ENCODE assay signal across 8 mouse cellular contexts in the genomic region with DNA sequence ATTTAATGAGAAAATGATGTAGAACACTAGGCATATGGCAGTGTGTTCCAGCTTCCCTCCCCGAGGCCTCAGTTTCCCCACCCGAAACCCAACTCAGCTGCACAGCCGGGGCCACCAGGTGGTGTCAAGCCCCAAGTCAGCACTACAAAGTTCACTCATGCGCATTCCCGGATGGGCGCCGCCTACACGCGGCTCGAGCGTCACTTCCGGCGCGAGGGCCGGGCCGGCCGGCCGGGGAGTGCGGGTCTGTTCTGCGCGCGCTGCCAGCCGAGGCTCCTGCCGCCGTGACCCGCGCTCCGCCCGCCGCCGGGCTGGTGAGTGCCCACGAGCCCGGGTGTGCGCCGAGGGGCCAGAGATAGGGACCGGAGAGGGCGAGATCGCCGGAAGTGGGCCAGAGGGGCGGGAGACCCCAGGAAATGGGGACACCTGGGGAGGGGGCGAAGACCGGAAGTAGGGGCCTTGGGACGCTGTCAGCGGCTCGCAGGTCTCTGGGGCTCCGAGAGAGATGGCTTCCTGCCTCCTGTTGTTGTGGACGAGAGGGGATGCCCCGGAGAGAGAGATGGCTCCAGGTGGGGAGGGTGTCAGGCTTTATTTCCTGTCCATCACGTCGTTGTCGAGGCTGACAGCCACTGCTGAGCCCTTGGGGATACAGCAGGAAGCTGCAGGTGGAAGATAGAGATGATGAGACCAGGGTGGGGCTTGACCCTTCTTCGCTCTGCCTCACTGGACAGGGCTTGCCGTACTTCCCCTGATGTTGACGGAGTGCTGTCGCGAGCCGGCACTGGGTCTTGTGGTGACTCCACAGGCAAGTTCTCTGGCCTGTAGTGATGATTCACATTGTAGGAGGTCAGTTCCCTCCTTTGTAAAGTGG. TPM values are rescaled to one million over a fixed set of nuclear protein-coding genes. Genes with fewer than 3 reads are reported as not detected.
DNase-seq lines count a peak whose midpoint lies in the region; ATAC-seq lines count a peak whose summit lies in the region.

A gene (plus strand): TSS at position 214 of the 871 bp plus-strand sequence.

- peak; percentile 92 for ATAC-seq in intestine, embryonic 14.5 days (replicated peaks; ENCODE audit: low FRiP score, low TSS enrichment, low read depth)

- intact Hi-C loops in left cerebral cortex, postnatal 14 days (cut with DNase I) = loop anchor here (2.0 kb wide), 1 partner anchor 116 kb away; no protein-coding TSS in a partner anchor

- DNase-seq in adipocyte (ENCODE audit: low spot score) = peak; percentile 90
- DNase-seq in embryo, embryonic 10 days (ENCODE audit: low spot score) = peak; percentile 91
- peak; percentile 82 for DNase-seq in gastrocnemius, postnatal 25 days
- DNase-seq in intestine, embryonic 14.5 days (ENCODE audit: low spot score) = peak; percentile 90
- peak; percentile 87 to 88 for DNase-seq in left cerebral cortex, postnatal 14 days (ENCODE audit: low spot score in 2 of 2)
- DNase-seq in mesoderm, embryonic 11.5 days (ENCODE audit: low read depth, low spot score) = peak; percentile 90
- DNase-seq in right cerebral cortex, postnatal 36 days (ENCODE audit: low spot score in 2 of 2) = peak; percentile 83 to 85
- peak; percentile 88 for DNase-seq in yolk sac, embryonic 10.5 days (ENCODE audit: low spot score)

- WGBS in intestine, embryonic 14.5 days = under 1% methylated on average over 57 of the region's 57 CpGs

- H3K27me3 ChIP-seq in intestine, embryonic 14.5 days (replicated peaks; ENCODE audit: control insufficient read depth, insufficient read depth, low read length) = no peaks in the 10 kb centered on the region

- H3K4me3 ChIP-seq in intestine, embryonic 14.5 days (ENCODE audit: low read depth, low read length) = peak within 1 kb of the TSS; percentile 75

- H3K4me1 ChIP-seq in intestine, embryonic 14.5 days (replicated peaks; ENCODE audit: control insufficient read depth, insufficient read depth, low read length) = peaks cover 8% of the 10 kb centered on the region; the same call in 1 of the 2 replicates

- peak within 1 kb of the TSS; percentile 80 for H3K9ac ChIP-seq in intestine, embryonic 14.5 days (ENCODE audit: low read length)

- H3K36me3 ChIP-seq in intestine, embryonic 14.5 days (ENCODE audit: control insufficient read depth, insufficient read depth, low read length) = peaks cover 3% of the 10 kb centered on the region

- H3K9me3 ChIP-seq in intestine, embryonic 14.5 days (ENCODE audit: control insufficient read depth, low read length) = no peaks in the 10 kb centered on the region

- peak within 1 kb of the TSS; percentile 95 for H3K4me2 ChIP-seq in intestine, embryonic 14.5 days (ENCODE audit: low read length)

- H3K27ac ChIP-seq in intestine, embryonic 14.5 days (ENCODE audit: low read depth) = peak within 1 kb of the TSS; percentile 88

RNA-seq across cellular contexts. Expression of the gene that starts here (rescaled TPM):
- total RNA-seq in gastrocnemius, postnatal 25 days (2021) = 1 to 10 TPM; 4.8 to 5.6 TPM
- polyA plus RNA-seq in intestine, embryonic 14.5 days (2014; fragmentation: Nextera tagmentation; extraction: Ambion mirVana) = 40.6 and 40.8 TPM in 2 replicates
- total RNA-seq in left cerebral cortex, postnatal 14 days (2021) = 10 to 100 TPM; 66.7 to 70.6 TPM

Comparison
In these comparisons a context has a peak if more than half of its experiments do, and no peak if none do; other contexts are left out.
1. Peak in every context shown above with its lines: DNase-seq, ATAC-seq, H3K4me3 ChIP-seq and H3K27ac ChIP-seq.
2. RNA of the gene that starts here (total RNA-seq): 66.7 to 70.6 TPM in left cerebral cortex, postnatal 14 days; 4.8 to 5.6 TPM in gastrocnemius, postnatal 25 days; every median in the first group is over 10 times any median in the second.